Mouse (Mus musculus) testis, adult 2 months (tissue): ENCODE data around the gene Sorbs2. TPM values are rescaled to one million over a fixed set of nuclear protein-coding genes. Genes with fewer than 3 reads are reported as not detected.

Source experiments
- H3K27ac ChIP-seq: fragments of 200-500 bp; 2 replicates; pipeline ENCODE4 v1.5.1; 2012; ENCODE audit warnings: low read depth, low read length; ENCODE audit not compliant: control insufficient read depth, insufficient read depth
- H3K27me3 ChIP-seq: fragments of 200-500 bp; 2 replicates; pipeline ENCODE4 v1.6.1; 2012; ENCODE audit warnings: mild to moderate bottlenecking, low read length, moderate library complexity; ENCODE audit not compliant: control insufficient read depth, insufficient read depth
- H3K36me3 ChIP-seq: fragments of 200-500 bp; 2 replicates; pipeline ENCODE4 v1.6.1; 2012; ENCODE audit warnings: mild to moderate bottlenecking, low read length; ENCODE audit not compliant: control insufficient read depth, insufficient read depth
- H3K4me1 ChIP-seq: fragments of 200-500 bp; 2 replicates; pipeline ENCODE4 v1.6.1; 2012; ENCODE audit warnings: low read length; ENCODE audit not compliant: control insufficient read depth, insufficient read depth
- H3K4me3 ChIP-seq: fragments of 200-500 bp; 2 replicates; pipeline ENCODE4 v1.5.1; 2012; ENCODE audit warnings: low read depth, mild to moderate bottlenecking, low read length, moderate library complexity, mixed read lengths; ENCODE audit not compliant: control insufficient read depth
- CTCF ChIP-seq: fragments of 200-500 bp; IDR thresholded peaks from 2 replicates; pipeline ENCODE4 v1.5.1; 2012; ENCODE audit warnings: low read depth, mild to moderate bottlenecking, inconsistent platforms, low read length, moderate library complexity; ENCODE audit not compliant: control insufficient read depth, insufficient read depth, insufficient replicate concordance
- POLR2A ChIP-seq: fragments of 200-500 bp; IDR thresholded peaks from 2 replicates; pipeline ENCODE4 v1.6.1; 2012; ENCODE audit warnings: low read depth, mild to moderate bottlenecking, inconsistent platforms, low read length, moderate library complexity; ENCODE audit not compliant: control insufficient read depth
- polyA plus RNA-seq: library from polyadenylated mRNA; depleted of rRNA; stranded (reverse); fragments of >200 nt; gene quantifications from 2 replicates; pipeline ENCODE4 v1.2.3, GENCODE M21; 2012

Sorbs2 gene
- polyA plus RNA-seq, 1 experiment = 5.8 TPM

DNA sequence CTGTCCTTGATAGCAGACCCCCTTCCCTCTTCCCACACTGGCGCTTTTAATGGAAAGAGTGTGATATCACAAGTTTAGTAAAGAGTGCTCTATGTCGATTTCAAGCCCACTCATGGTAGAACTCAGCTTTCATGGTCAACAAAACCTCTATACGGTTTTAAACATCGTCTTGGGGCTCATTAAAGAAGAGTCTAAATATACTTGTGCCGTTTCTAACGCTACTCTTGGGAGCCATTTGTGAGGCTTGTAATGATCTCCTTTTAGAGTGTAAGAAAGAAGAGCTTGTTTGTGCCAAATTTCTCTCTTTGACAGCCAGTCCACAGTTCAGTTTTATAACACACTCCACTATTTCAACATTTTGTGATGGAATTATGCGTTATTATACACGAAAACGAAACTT lies 253.0 kb downstream of the Sorbs2 start:
- TF ChIP-seq POLR2A (no peak), CTCF (no peak)
- Histone ChIP-seq H3K36me3 (no peaks in the 10 kb centered on the region), H3K4me1 (peaks cover 3% of the 10 kb centered on the region)

DNA sequence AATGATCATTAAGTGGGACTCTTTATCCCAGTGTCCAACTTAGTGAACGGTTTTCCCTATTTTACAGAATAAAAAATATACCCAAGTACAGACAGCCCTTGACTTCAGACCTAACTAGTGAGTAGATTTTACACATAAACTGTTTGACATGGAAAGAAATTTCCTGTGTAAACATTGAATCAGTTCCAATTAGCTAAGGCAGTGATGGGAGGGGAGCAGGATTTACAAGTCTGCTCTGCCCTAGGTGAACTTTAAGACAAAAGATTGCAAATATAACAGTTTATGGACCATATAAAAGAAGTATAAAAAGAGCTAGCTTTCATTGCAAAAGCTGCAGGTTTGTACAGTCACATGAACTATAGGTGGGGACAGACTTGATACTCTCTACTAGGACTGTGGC lies 253.5 kb downstream of the Sorbs2 start:
- Histone ChIP-seq H3K4me1 (peaks cover 3% of the 10 kb centered on the region), H3K36me3 (no peaks in the 10 kb centered on the region), H3K27me3 (no peaks in the 10 kb centered on the region), H3K27ac (no peak overlapping the region), H3K4me3 (no peak overlapping the region)
- TF ChIP-seq POLR2A = no peak
- no peak for TF ChIP-seq CTCF

More for the DNA sequence above, 253.0 kb downstream of the Sorbs2 start:
- no peak overlapping the region for H3K27ac ChIP-seq
- H3K4me3 ChIP-seq = no peak overlapping the region
- no peaks in the 10 kb centered on the region for H3K27me3 ChIP-seq

DNA sequence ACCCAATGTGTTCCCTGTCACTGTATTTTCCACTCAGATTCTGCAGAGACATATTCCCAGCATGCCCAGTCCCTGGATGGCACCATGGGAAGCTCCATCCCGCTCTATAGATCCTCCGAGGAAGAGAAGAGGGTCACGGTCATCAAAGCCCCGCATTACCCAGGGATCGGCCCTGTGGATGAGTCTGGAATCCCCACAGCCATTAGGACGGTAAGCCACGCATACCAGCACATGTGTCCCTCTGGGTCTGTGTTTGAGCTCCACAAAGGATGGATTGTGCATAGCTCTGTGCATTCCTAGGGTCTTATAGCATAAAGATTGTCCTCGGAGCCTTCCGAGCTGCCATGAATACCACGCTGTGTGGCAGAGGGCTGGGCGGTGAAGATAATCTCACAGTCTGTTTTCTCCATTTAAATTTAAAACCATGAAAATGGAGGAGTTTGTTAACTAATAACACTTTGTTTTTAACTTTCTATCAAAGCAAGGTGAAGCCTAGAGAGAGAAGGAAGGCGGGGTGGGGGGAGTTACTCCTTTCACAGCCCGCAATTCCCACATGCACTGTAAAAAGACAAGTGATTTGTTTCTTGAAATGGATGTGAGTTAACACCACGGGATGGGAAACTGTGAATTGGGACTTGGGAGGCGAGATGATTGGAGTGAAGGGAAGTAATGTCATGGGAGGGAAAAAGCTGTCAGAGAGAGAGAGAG lies 255.5 kb downstream of the Sorbs2 start:
- no peak for TF ChIP-seq CTCF
- TF ChIP-seq POLR2A = no peak
- Histone ChIP-seq H3K4me3 (no peak overlapping the region), H3K27ac (no peak overlapping the region), H3K4me1 (peaks cover 3% of the 10 kb centered on the region), H3K36me3 (no peaks in the 10 kb centered on the region), H3K27me3 (no peaks in the 10 kb centered on the region)

DNA sequence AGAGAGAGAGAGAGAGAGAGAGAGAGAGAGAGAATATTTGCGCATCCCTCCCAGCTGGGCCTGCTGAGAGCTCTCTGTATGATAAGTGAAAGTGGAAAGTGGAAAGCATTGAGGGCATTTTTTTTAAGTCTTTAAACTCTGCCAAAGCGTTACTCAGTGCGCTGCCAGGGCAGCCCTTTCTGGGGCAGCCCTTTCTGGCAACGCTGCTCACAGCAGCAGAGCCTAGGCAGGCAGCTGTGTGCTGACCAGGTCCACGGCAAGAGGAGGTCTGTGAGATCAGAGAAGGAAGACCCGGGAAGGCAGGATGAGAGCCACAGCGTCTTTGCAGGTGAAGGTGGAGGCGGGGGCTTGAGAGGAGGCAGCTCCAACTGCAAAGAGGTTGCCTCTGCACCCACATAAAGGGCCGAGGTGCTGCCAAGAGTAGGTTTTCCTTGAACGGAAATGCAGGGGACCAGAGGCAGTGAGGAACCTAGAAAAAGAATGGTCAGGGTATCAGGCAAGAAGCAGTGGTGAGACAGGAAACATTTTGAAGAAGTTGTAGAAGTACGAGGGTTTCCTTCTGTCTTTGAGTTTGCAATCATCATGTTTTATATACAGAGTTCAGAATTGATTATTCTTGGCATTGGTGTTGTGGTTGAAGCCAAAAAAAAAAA lies 256.2 kb downstream of the Sorbs2 start:
- Histone ChIP-seq H3K36me3 (no peaks in the 10 kb centered on the region), H3K27ac (no peak overlapping the region), H3K27me3 (no peaks in the 10 kb centered on the region), H3K4me1 (peaks cover 3% of the 10 kb centered on the region), H3K4me3 (no peak overlapping the region)
- TF ChIP-seq CTCF (no peak), POLR2A (no peak)

DNA sequence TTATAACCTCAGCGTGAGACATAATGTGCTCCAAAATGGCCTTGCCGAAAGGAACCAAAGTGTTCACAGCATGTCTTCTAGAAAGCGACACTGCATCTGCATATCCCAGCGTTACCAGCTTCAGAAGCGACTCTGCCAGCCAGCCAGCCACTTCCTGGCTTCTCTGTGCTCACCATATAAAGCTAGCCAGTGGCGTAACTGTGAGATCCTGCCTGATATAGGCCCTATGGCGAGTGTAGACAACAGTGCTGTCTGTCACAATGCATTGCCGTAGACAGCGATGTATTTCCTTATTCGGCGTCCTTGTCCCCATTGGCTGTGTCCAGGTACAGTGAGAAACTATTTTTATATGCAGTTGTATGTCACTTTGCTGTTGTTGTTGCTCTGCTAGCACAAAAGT lies 258.6 kb downstream of the Sorbs2 start:
- Histone ChIP-seq H3K36me3 (no peaks in the 10 kb centered on the region), H3K4me3 (no peak overlapping the region)
- TF ChIP-seq CTCF (no peak), POLR2A (no peak)

DNA sequence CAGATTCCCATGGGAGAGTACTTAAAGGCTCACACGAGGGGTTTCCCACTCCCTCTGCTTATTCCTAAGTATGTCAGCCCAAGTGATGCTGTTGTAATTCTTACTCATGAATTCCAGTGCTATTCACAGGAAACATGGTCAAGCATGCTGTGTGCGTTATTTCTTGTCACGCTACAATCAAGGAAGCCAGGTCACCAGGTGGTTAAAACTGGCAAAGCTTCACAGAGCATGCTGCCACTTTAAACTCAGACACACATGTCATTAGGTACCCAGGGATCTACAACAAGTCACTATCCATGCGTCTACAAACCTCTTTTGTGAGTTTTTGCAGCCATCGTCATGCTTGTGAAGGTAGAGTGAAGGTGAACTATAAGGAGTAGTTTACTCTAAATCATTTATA lies 267.3 kb downstream of the Sorbs2 start:
- H3K27ac ChIP-seq = no peak overlapping the region
- TF ChIP-seq POLR2A = no peak
- no peak for TF ChIP-seq CTCF
- no peak overlapping the region for H3K4me3 ChIP-seq
- no peaks in the 10 kb centered on the region for H3K4me1 ChIP-seq
- no peaks in the 10 kb centered on the region for H3K27me3 ChIP-seq
- H3K36me3 ChIP-seq = no peaks in the 10 kb centered on the region

More for the DNA sequence above, 258.6 kb downstream of the Sorbs2 start:
- Histone ChIP-seq H3K27ac (no peak overlapping the region), H3K4me1 (peaks cover 3% of the 10 kb centered on the region), H3K27me3 (no peaks in the 10 kb centered on the region)

DNA sequence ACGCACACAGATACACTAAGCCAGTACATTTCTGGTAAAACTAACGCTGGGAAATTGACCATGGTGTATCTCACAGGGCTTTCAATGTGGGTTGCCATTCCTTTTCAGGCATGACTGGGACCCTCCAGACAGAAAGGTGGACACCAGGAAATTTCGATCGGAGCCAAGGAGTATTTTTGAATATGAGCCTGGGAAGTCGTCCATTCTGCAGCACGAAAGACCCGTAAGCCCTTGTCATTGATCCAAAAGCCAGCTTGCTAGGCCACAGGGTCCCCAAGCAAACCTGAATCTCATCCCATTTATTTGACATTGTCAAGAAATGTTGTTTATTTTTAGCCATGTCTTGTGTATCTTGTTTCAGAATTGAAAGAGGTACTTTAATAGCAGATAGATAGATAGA lies 267.9 kb downstream of the Sorbs2 start:
- Histone ChIP-seq H3K4me3 (no peak overlapping the region), H3K4me1 (no peaks in the 10 kb centered on the region), H3K27me3 (no peaks in the 10 kb centered on the region), H3K27ac (no peak overlapping the region), H3K36me3 (no peaks in the 10 kb centered on the region)
- TF ChIP-seq CTCF (no peak), POLR2A (no peak)
